Mouse (Mus musculus) liver, postnatal 0 days (tissue): ENCODE results near the gene Ceacam20. TPM values are rescaled to one million over a fixed set of nuclear protein-coding genes. Genes with fewer than 3 reads are reported as not detected.

Source experiments
- ATAC-seq: fragments of 200-750 bp; cut with Nextera tagmentation; 2 replicates; pipeline ENCODE4 v1.8.0; 2017; ENCODE audit warnings: mild to moderate bottlenecking, moderate library complexity
- DNase-seq: peaks from one replicate; pipeline ENCODE4 v3.0.0-alpha.2; 2016
- H3K27ac ChIP-seq: fragments of 300-500 bp; sonication (generic); 2 replicates; pipeline ENCODE4 v1.5.1; 2014; ENCODE audit warnings: antibody characterized with exemption, moderate library complexity, mild to moderate bottlenecking, low read depth
- H3K27me3 ChIP-seq: fragments of 300-500 bp; sonication (generic); 2 replicates; pipeline ENCODE4 v1.6.1; 2014; ENCODE audit warnings: low read length, control low read depth, mixed read lengths; ENCODE audit not compliant: insufficient read depth
- H3K36me3 ChIP-seq: fragments of 300-500 bp; sonication (generic); replicated peaks from 2 replicates; pipeline ENCODE4 v1.6.1; 2014; ENCODE audit warnings: mild to moderate bottlenecking, control low read depth, low read length, moderate library complexity, mixed read lengths; ENCODE audit not compliant: insufficient read depth
- H3K4me1 ChIP-seq: fragments of 300-500 bp; sonication (generic); 2 replicates; pipeline ENCODE4 v1.6.1; 2014; ENCODE audit warnings: antibody characterized with exemption, mild to moderate bottlenecking, control low read depth; ENCODE audit not compliant: insufficient read depth
- H3K4me2 ChIP-seq: fragments of 300-500 bp; sonication (generic); 2 replicates; pipeline ENCODE4 v1.6.1; 2014; ENCODE audit warnings: low read depth, mild to moderate bottlenecking, low read length, moderate library complexity, mixed read lengths
- H3K4me3 ChIP-seq: fragments of 300-500 bp; sonication (generic); 2 replicates; pipeline ENCODE4 v1.5.1; 2014; ENCODE audit warnings: low read depth, low read length
- H3K9ac ChIP-seq: fragments of 300-500 bp; sonication (generic); replicated peaks from 2 replicates; pipeline ENCODE4 v1.6.1; 2014; ENCODE audit warnings: mild to moderate bottlenecking, moderate library complexity
- H3K9me3 ChIP-seq: fragments of 300-500 bp; sonication (generic); 2 replicates; pipeline ENCODE4 v1.6.1; 2016; ENCODE audit warnings: mild to moderate bottlenecking, control low read depth, low read length, mixed read lengths
- CTCF ChIP-seq: sonication (generic); IDR thresholded peaks from 2 replicates; pipeline ENCODE4 v1.5.1; 2016; ENCODE audit warnings: antibody characterized with exemption, low read depth
- EP300 ChIP-seq: IDR thresholded peaks from 2 replicates; pipeline ENCODE4 v1.6.1; 2016; ENCODE audit warnings: antibody characterized with exemption, low read depth, mild to moderate bottlenecking
- WGBS: fragments of 180-500 bp; shearing (Covaris S2); extraction: QIAGEN DNeasy Blood & Tissue Kit; methylation state at CpG from one replicate; pipeline ENCODE4 v1.1.7; 2014; ENCODE audit not compliant: insufficient replicate concordance; 5-methylcytosine and 5-hydroxymethylcytosine counted together
- polyA plus RNA-seq: library from polyadenylated mRNA; unstranded; fragments of >200 nt; fragmentation: Nextera tagmentation; extraction: Ambion mirVana; gene quantifications from 2 replicates; pipeline ENCODE4 v1.2.1, GENCODE M21; 2015

Ceacam20 gene
- not detected in 2 replicates for polyA plus RNA-seq

GRCm38 (mm10) chr7:19964985-19965579 lies at the start of gene Ceacam20:
Ceacam20 (plus strand) TSS chr7:19965412.
- DNase-seq (no peak), ATAC-seq (no peak)
- no peaks in the 10 kb centered on the region for H3K27me3 ChIP-seq

GRCm38 (mm10) chr7:19920166-19920505 lies 45.1 kb upstream of the Ceacam20 start:
- DNase-seq: no peak
- Histone ChIP-seq H3K4me1 (peaks cover 9% of the 10 kb centered on the region), H3K36me3 (peaks cover 11% of the 10 kb centered on the region; the same call in 1 of the 2 replicates), H3K9me3 (no peaks in the 10 kb centered on the region), H3K4me2 (peak overlapping the region; percentile 92), H3K4me3 (peak overlapping the region; percentile 76), H3K9ac (peak overlapping the region; percentile 81), H3K27me3 (no peaks in the 10 kb centered on the region), H3K27ac (no peak overlapping the region)
- WGBS: 29% methylated on average over 4 of the region's 4 CpGs
- no peak for TF ChIP-seq CTCF
- no peak for TF ChIP-seq EP300
- ATAC-seq: no peak; the same call in 1 of the 2 replicates

More at GRCm38 (mm10) chr7:19964985-19965579, at the start of gene Ceacam20:
- TF ChIP-seq CTCF (no peak), EP300 (no peak)
- Histone ChIP-seq H3K9me3 (peaks cover 3% of the 10 kb centered on the region), H3K27ac (no peak within 1 kb of the TSS), H3K36me3 (no peaks in the 10 kb centered on the region), H3K4me2 (no peak within 1 kb of the TSS), H3K4me1 (no peaks in the 10 kb centered on the region), H3K9ac (no peak within 1 kb of the TSS), H3K4me3 (no peak within 1 kb of the TSS)
- WGBS: 68% methylated on average over 7 of the region's 7 CpGs

GRCm38 (mm10) chr7:19920506-19921261 lies 44.5 kb upstream of the Ceacam20 start, which contains the start of gene Pvr:
Pvr (minus strand) TSS chr7:19921160.
- Histone ChIP-seq H3K4me3 (peak within 1 kb of the TSS; percentile 76), H3K27me3 (no peaks in the 10 kb centered on the region), H3K27ac (peak within 1 kb of the TSS; percentile 86), H3K4me2 (peak within 1 kb of the TSS; percentile 92), H3K9me3 (no peaks in the 10 kb centered on the region), H3K36me3 (peaks cover 9% of the 10 kb centered on the region; the same call in 1 of the 2 replicates), H3K9ac (peak within 1 kb of the TSS; percentile 81), H3K4me1 (peaks cover 9% of the 10 kb centered on the region)
- peak; percentile 90 for ATAC-seq
- DNase-seq: peak; percentile 70
- TF ChIP-seq EP300 (no peak), CTCF (peak; percentile 39)
- WGBS: 2% methylated on average over 59 of the region's 60 CpGs

- TF ChIP-seq EP300: no peak
- TF ChIP-seq CTCF: no peak
- Histone ChIP-seq H3K4me2 (no peak overlapping the region), H3K27ac (no peak overlapping the region), H3K4me3 (no peak overlapping the region), H3K9ac (no peak overlapping the region), H3K36me3 (0 out of 2 replicates have a peak, but pooled peaks cover under 1% of the 10 kb centered on the region), H3K9me3 (no peaks in the 10 kb centered on the region), H3K4me1 (peaks cover 9% of the 10 kb centered on the region), H3K27me3 (no peaks in the 10 kb centered on the region)
- DNase-seq (no peak), ATAC-seq (no peak)
- WGBS: 27% methylated on average over 2 of the region's 2 CpGs
Observed at GRCm38 (mm10) chr7:19923354-19923753, 41.9 kb upstream of the Ceacam20 start.

- WGBS: 40% methylated on average over 7 of the region's 15 CpGs
- ATAC-seq: no peak
- H3K4me3 ChIP-seq: no peak overlapping the region
- peaks cover 9% of the 10 kb centered on the region for H3K4me1 ChIP-seq
- no peak overlapping the region for H3K27ac ChIP-seq
- H3K9ac ChIP-seq: no peak overlapping the region
- H3K9me3 ChIP-seq: no peaks in the 10 kb centered on the region
- no peaks in the 10 kb centered on the region for H3K27me3 ChIP-seq
- TF ChIP-seq CTCF (no peak), EP300 (no peak)
- H3K36me3 ChIP-seq: no peaks in the 10 kb centered on the region
- DNase-seq: no peak
- H3K4me2 ChIP-seq: no peak overlapping the region
Observed at GRCm38 (mm10) chr7:19923797-19924196, 41.4 kb upstream of the Ceacam20 start.

- DNase-seq (no peak), ATAC-seq (no peak)
- Histone ChIP-seq H3K4me2 (no peak overlapping the region), H3K9me3 (no peaks in the 10 kb centered on the region), H3K4me1 (peaks cover 2% of the 10 kb centered on the region; the same call in 1 of the 2 replicates), H3K27ac (no peak overlapping the region), H3K4me3 (no peak overlapping the region), H3K36me3 (no peaks in the 10 kb centered on the region), H3K9ac (no peak overlapping the region), H3K27me3 (no peaks in the 10 kb centered on the region)
- TF ChIP-seq CTCF (no peak), EP300 (no peak)
- 68% methylated on average over 1 of the region's 1 CpGs for WGBS
Observed at GRCm38 (mm10) chr7:19925376-19925775, 39.8 kb upstream of the Ceacam20 start.
